In the genomic region with DNA sequence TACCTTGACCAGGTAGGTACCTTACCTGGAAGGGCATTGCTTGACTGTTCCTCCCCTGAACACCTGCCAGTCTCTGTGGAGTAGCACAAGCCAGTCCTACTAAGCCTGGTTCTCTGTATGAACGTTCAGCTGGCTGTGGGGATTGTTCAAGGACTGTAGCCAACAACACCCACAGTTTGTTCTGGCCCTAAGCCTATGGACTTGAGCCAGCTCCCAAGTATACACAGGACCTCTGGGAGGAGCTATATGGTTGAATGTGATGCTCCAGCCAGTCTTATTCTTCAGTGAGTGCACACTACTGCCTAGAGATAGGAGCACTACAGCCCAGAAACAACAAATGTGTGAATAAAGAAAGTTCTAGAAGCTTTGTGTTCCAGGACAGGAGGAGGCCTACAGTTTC, we compare ENCODE assay signal across 12 mouse cellular contexts.
A peak's percentile ranks its signal among the peaks of the same experiment; 100 is the strongest.
DNase-seq lines count a peak whose midpoint lies in the region; ATAC-seq and TF ChIP-seq lines count a peak whose summit lies in the region.
"Had no signal": no experiment of that assay in that cellular context is flagged by ENCODE, and none has a peak within 500 bp of the region (broad histone marks: within the 10 kb centered on the region; RNA-seq: fewer than 3 reads in every experiment).

No protein-coding gene starts in this region.

- intact Hi-C loops in gastrocnemius, postnatal 36 days (cut with DNase I): no loop called here

- H3K27ac ChIP-seq in kidney, embryonic 16.5 days (ENCODE audit: low read length): no peak overlapping the region
- H3K27ac ChIP-seq: embryonic facial prominence, embryonic 15.5 days; left cerebral cortex, adult 2 months; macrophage; neural tube, embryonic 13.5 days had no signal

- no peaks in the 10 kb centered on the region for H3K4me1 ChIP-seq in kidney, embryonic 16.5 days (ENCODE audit: insufficient read depth, low read length)
- H3K4me1 ChIP-seq: embryonic facial prominence, embryonic 15.5 days; neural tube, embryonic 13.5 days had no signal

- no peak for TF ChIP-seq POLR2A in brain, embryonic 14.5 days (IDR thresholded peaks at IDR 0.05; ENCODE audit: borderline replicate concordance, extremely low read depth, insufficient read depth, insufficient read length, poor library complexity, severe bottlenecking)

- DNase-seq in kidney, postnatal 4 days: peak; percentile 35 to 39
- DNase-seq in NIH3T3 (ENCODE audit: low read depth): peak; percentile 78
- peak; percentile 58 for DNase-seq in brain, embryonic 14.5 days (ENCODE audit: low read depth)
- peak; percentile 40 to 49 for DNase-seq in layer of hippocampus, postnatal 36 days
- no peak for DNase-seq in gastrocnemius, postnatal 36 days
- DNase-seq in urinary bladder, postnatal 4 days (ENCODE audit: low spot score in 2 of 2): no peak
- DNase-seq: thymus, postnatal 25 days had no signal

- no peak for TF ChIP-seq CTCF in brain, embryonic 14.5 days (IDR thresholded peaks at IDR 0.05; ENCODE audit: borderline replicate concordance, extremely low read depth, insufficient read depth, insufficient read length)

- no peaks in the 10 kb centered on the region for H3K36me3 ChIP-seq in kidney, embryonic 16.5 days (ENCODE audit: insufficient read depth, low read length)
- H3K36me3 ChIP-seq: embryonic facial prominence, embryonic 15.5 days; neural tube, embryonic 13.5 days had no signal

- H3K9me3 ChIP-seq in kidney, embryonic 16.5 days (ENCODE audit: low read length): no peaks in the 10 kb centered on the region
- H3K9me3 ChIP-seq: embryonic facial prominence, embryonic 15.5 days; neural tube, embryonic 13.5 days had no signal

- H3K27me3 ChIP-seq in kidney, embryonic 16.5 days (ENCODE audit: insufficient read depth, low read length): no peaks in the 10 kb centered on the region
- H3K27me3 ChIP-seq: embryonic facial prominence, embryonic 15.5 days; neural tube, embryonic 13.5 days had no signal

- WGBS in kidney, embryonic 16.5 days: 36% methylated on average over 1 of the region's 1 CpGs

- no peak overlapping the region for H3K9ac ChIP-seq in kidney, embryonic 16.5 days (replicated peaks; ENCODE audit: low read length)
- H3K9ac ChIP-seq: embryonic facial prominence, embryonic 15.5 days; neural tube, embryonic 13.5 days had no signal

- H3K4me2 ChIP-seq in kidney, embryonic 16.5 days (replicated peaks; ENCODE audit: low read depth, low read length): no peak overlapping the region
- H3K4me2 ChIP-seq: embryonic facial prominence, embryonic 15.5 days; neural tube, embryonic 13.5 days had no signal

- no peak for ATAC-seq in kidney, embryonic 16.5 days (ENCODE audit: low FRiP score, low TSS enrichment)

- no peak overlapping the region for H3K4me3 ChIP-seq in kidney, embryonic 16.5 days (ENCODE audit: low read length)
- H3K4me3 ChIP-seq: embryonic facial prominence, embryonic 15.5 days; left cerebral cortex, adult 2 months; neural tube, embryonic 13.5 days had no signal

Comparison
In these comparisons a context has a peak if more than half of its experiments do, and no peak if none do; other contexts are left out.
1. DNase-seq: peak in kidney, postnatal 4 days (2 of 2), NIH3T3 (single experiment), brain, embryonic 14.5 days (single experiment) and layer of hippocampus, postnatal 36 days (2 of 2); none in gastrocnemius, postnatal 36 days (0 of 2) and urinary bladder, postnatal 4 days (0 of 2).